Comparison of ENCODE assay signal across 7 mouse cellular contexts in the genomic region with DNA sequence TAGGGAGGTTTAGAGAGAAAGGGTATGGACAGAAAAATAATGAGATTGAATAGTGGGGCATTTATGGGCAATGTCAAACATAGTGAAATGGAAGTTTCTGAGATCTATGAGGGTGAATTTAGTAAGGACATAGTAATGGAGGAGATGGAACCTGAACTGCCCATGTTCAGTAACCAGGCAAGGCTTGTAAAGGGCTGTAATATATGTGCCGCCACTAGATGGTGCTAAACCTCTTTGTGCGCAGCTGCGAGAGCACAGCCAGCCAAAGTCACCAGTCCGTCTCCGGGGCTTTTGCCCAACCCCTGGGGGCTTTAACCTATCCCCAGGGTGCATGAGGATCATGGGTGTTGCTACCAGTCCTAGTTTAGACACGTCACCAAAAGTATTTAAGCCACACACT.
A peak's percentile ranks its signal among the peaks of the same experiment; 100 is the strongest.
DNase-seq lines count a peak whose midpoint lies in the region; ATAC-seq and TF ChIP-seq lines count a peak whose summit lies in the region.
"Not testable (repeated sequence)": the region's sequence is repeated elsewhere in the genome, so short reads cannot be mapped to it uniquely, and the experiment has no call there.

No protein-coding gene starts in this region.

- H3K27me3 ChIP-seq in intestine, embryonic 16.5 days (replicated peaks; ENCODE audit: control insufficient read depth, insufficient read depth, low read length); small intestine, adult 2 months (ENCODE audit: control insufficient read depth, insufficient read depth, low read length): not testable (repeated sequence)

- DNase-seq in cerebellum, postnatal 25 days = peak; percentile 19 to 63
- DNase-seq in gastrocnemius, adult 2 months = peak; percentile 37
- peak; percentile 22 for DNase-seq in left cerebral cortex, adult 11 months (ENCODE audit: low spot score)

- not testable (repeated sequence) for H3K9ac ChIP-seq in intestine, embryonic 16.5 days (ENCODE audit: low read depth, low read length)

- H3K4me3 ChIP-seq in gastrocnemius, adult 2 months; intestine, embryonic 16.5 days (ENCODE audit: low read length); small intestine, adult 2 months (ENCODE audit: low read depth, low read length): not testable (repeated sequence)

- TF ChIP-seq CTCF in gastrocnemius, adult 2 months (IDR thresholded peaks at IDR 0.05) = peak; percentile 54
- TF ChIP-seq CTCF in small intestine, adult 2 months (IDR thresholded peaks at IDR 0.05; ENCODE audit: extremely low read depth, insufficient read length, insufficient replicate concordance, low read depth, low read length) = peak; percentile 31; the same call in 1 of the 2 replicates

- H3K27ac ChIP-seq in gastrocnemius, adult 2 months; intestine, embryonic 16.5 days (ENCODE audit: low read length); small intestine, adult 2 months (ENCODE audit: insufficient read depth, low read depth, low read length): not testable (repeated sequence)

- not testable (repeated sequence) for H3K9me3 ChIP-seq in intestine, embryonic 16.5 days (ENCODE audit: control insufficient read depth, low read length)

- intact Hi-C loops in gastrocnemius, adult 2 months (cut with DNase I) = loop anchor here (5.0 kb wide), 1 partner anchor 331 kb away; no protein-coding TSS in a partner anchor

- WGBS in intestine, embryonic 16.5 days = 3% methylated on average over 3 of the region's 6 CpGs
- WGBS in small intestine, adult 2 months = 6% methylated on average over 5 of the region's 6 CpGs

- peak; percentile 61 for ATAC-seq in activated CD4-positive, CD25-positive, alpha-beta regulatory T cell, adult 4 months
- ATAC-seq in intestine, embryonic 16.5 days = peak; percentile 76
- peak; percentile 87 for ATAC-seq in megakaryocyte-erythroid progenitor cell, adult 5-6 weeks (replicated peaks; ENCODE audit: low FRiP score, low TSS enrichment, poor library complexity, severe bottlenecking)

- H3K36me3 ChIP-seq in intestine, embryonic 16.5 days (ENCODE audit: control insufficient read depth, insufficient read depth, low read length); small intestine, adult 2 months (ENCODE audit: control insufficient read depth, insufficient read depth, low read length): not testable (repeated sequence)

- not testable (repeated sequence) for H3K4me2 ChIP-seq in intestine, embryonic 16.5 days (ENCODE audit: low read depth, low read length)

- TF ChIP-seq POLR2A in small intestine, adult 2 months (IDR thresholded peaks at IDR 0.05; ENCODE audit: low read depth, low read length) = not testable (repeated sequence)

- not testable (repeated sequence) for H3K4me1 ChIP-seq in intestine, embryonic 16.5 days (ENCODE audit: control insufficient read depth, insufficient read depth, low read length); small intestine, adult 2 months (ENCODE audit: control insufficient read depth, insufficient read depth, insufficient read length, low read length)
